Mouse (Mus musculus): ENCODE results near the gene Hebp1. TPM values are rescaled to one million over a fixed set of nuclear protein-coding genes. Genes with fewer than 3 reads are reported as not detected.

Hebp1 gene
- 17.8 and 21.6 TPM in 2 replicates for polyA plus RNA-seq (2015; fragmentation: Nextera tagmentation; extraction: Ambion mirVana)

DNA sequence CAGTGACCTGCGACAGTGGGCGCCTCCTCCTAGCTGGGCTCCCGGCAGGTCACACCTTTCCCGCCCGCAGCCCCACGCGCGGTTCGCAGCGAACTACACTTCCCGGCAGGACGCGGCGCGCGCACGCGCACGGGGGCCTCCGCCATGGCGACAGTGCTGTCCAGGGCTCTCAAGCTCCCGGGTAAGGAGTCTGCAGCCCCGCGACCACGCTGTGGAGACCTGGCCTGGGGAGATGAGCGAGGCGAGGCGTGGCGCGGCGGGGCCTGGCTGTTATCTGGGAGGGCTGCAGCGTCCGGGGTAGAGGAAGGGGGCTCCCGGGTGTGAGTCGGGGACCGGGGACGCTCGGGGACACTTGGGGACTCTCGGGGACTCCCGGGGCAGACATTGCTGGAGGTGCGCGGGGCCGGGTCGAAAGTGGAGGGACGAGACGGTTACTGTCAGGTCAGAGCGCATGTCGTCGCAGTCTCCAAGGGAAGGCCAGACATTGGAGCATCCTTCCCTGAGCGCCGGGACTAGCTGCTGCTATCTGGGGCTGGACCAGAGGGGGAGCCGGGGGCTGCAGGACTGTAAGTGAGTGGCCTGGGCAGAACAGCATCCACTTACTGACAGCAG lies at the start of gene Hebp1, which contains the start of gene Fam234b:
TSS of gene Hebp1 (minus strand) at position 102 of the 612 bp plus-strand sequence.
TSS of gene Fam234b (plus strand) at position 57 of the 612 bp plus-strand sequence.

DNA sequence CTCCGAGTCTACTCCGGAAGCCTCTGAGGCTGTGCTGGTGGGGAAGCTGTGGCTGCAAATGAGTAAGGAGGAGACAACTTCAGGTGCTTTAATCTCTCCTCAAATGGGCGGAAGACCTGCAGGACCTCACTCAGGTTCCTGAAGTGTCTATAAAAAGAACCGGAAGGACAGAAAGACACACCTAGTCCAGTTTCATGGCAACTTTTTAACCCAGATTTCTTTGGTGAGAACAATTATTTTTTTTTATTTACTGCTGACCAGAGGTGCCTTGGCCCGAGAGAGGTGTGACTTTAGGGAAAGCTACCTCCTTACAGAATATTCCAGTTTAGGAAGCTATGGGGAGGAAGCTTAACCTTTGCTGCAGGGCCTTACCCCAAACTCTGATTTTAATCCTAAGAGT lies 79.6 kb downstream of the Hebp1 start, which contains the start of gene Gprc5d:
TSS of gene Gprc5d (minus strand) at position 101 of the 400 bp plus-strand sequence.

Other genes with a start within 250 kb of the Hebp1 start
- 1.3 and 2.0 TPM in 2 replicates for gene Apold1, start 216.3 kb downstream of the Hebp1 start, polyA plus RNA-seq (2015; fragmentation: Nextera tagmentation; extraction: Ambion mirVana)
- 52.1 and 58.5 TPM in 2 replicates for gene Ddx47, start 186.4 kb downstream of the Hebp1 start, polyA plus RNA-seq (2015; fragmentation: Nextera tagmentation; extraction: Ambion mirVana)
- gene Gprc5a, start 132.4 kb downstream of the Hebp1 start, polyA plus RNA-seq (2015; fragmentation: Nextera tagmentation; extraction: Ambion mirVana), result 14.7 and 16.3 TPM in 2 replicates
- gene Gprc5d, start 79.7 kb downstream of the Hebp1 start, polyA plus RNA-seq (2015; fragmentation: Nextera tagmentation; extraction: Ambion mirVana), result 0.12 TPM in 1 of 2 replicates, not detected in the other
- 3.9 and 4.3 TPM in 2 replicates for gene Fam234b, start within 50 bp of the Hebp1 start, polyA plus RNA-seq (2015; fragmentation: Nextera tagmentation; extraction: Ambion mirVana)
- 0.39 and 0.53 TPM in 2 replicates for gene Gsg1, start 56.3 kb upstream of the Hebp1 start, polyA plus RNA-seq (2015; fragmentation: Nextera tagmentation; extraction: Ambion mirVana)
- gene Pbp2, start 112.4 kb upstream of the Hebp1 start, polyA plus RNA-seq (2015; fragmentation: Nextera tagmentation; extraction: Ambion mirVana), result 1.1 and 1.7 TPM in 2 replicates
- 98.7 and 115 TPM in 2 replicates for gene Emp1, start 164.5 kb upstream of the Hebp1 start, polyA plus RNA-seq (2015; fragmentation: Nextera tagmentation; extraction: Ambion mirVana)

All from urinary bladder, postnatal 0 days (tissue).